Mouse (Mus musculus): ENCODE data around the gene Cdk6.

- TF ChIP-seq CTCF (IDR thresholded peaks at IDR 0.05; ENCODE audit: insufficient read depth, low read depth, low read length) = no peak
- no peak for TF ChIP-seq POLR2A (IDR thresholded peaks at IDR 0.05; ENCODE audit: insufficient read depth, low read depth, low read length)
These were observed 16.2 kb downstream of the Cdk6 start for GRCm38 (mm10) chr5:3357496-3357895.

Measured in olfactory bulb, adult 2 months (tissue).